Mouse (Mus musculus) forebrain, embryonic 11.5 days (tissue): ENCODE measurements around the gene BC028528. TPM values are rescaled to one million over a fixed set of nuclear protein-coding genes. Genes with fewer than 3 reads are reported as not detected.
A peak's percentile ranks its signal among the peaks of the same experiment; 100 is the strongest.

ENCODE experiments used
- ATAC-seq: fragments of 200-750 bp; cut with Nextera tagmentation; replicated peaks from 2 replicates; pipeline ENCODE4 v1.8.0; 2017; ENCODE audit warnings: moderate TSS enrichment; ENCODE audit not compliant: low FRiP score
- DNase-seq: peaks from one replicate; pipeline ENCODE4 v3.0.0-alpha.2; 2017; ENCODE audit warnings: low spot score
- H3K27ac ChIP-seq: fragments of 300-500 bp; sonication (generic); 2 replicates; pipeline ENCODE4 v1.5.1; 2014; ENCODE audit warnings: low read depth, low read length
- H3K27me3 ChIP-seq: fragments of 300-500 bp; sonication (generic); 2 replicates; pipeline ENCODE4 v1.6.1; 2014; ENCODE audit warnings: mild to moderate bottlenecking, low read length, mixed read lengths; ENCODE audit not compliant: control insufficient read depth, insufficient read depth
- H3K36me3 ChIP-seq: fragments of 300-500 bp; sonication (generic); 2 replicates; pipeline ENCODE4 v1.6.1; 2014; ENCODE audit warnings: mild to moderate bottlenecking, low read length, moderate library complexity, mixed read lengths; ENCODE audit not compliant: control insufficient read depth, insufficient read depth
- H3K4me1 ChIP-seq: fragments of 300-500 bp; sonication (generic); replicated peaks from 2 replicates; pipeline ENCODE4 v1.6.1; 2014; ENCODE audit warnings: low read length, mixed read lengths; ENCODE audit not compliant: control insufficient read depth, insufficient read depth
- H3K4me2 ChIP-seq: fragments of 300-500 bp; sonication (generic); 2 replicates; pipeline ENCODE4 v1.6.1; 2014; ENCODE audit warnings: low read depth, mild to moderate bottlenecking, low read length, moderate library complexity, mixed read lengths; ENCODE audit not compliant: severe bottlenecking
- H3K4me3 ChIP-seq: fragments of 300-500 bp; sonication (generic); 2 replicates; pipeline ENCODE4 v1.5.1; 2014; ENCODE audit warnings: low read depth, low read length
- H3K9ac ChIP-seq: fragments of 300-500 bp; sonication (generic); 2 replicates; pipeline ENCODE4 v1.6.1; 2014; ENCODE audit warnings: low read length
- H3K9me3 ChIP-seq: fragments of 300-500 bp; sonication (generic); 2 replicates; pipeline ENCODE4 v1.6.1; 2016; ENCODE audit warnings: low read length, mixed read lengths; ENCODE audit not compliant: control insufficient read depth
- WGBS: fragments of 180-500 bp; shearing (Covaris S2); extraction: QIAGEN DNeasy Blood & Tissue Kit; methylation state at CpG from one replicate; pipeline ENCODE4 v1.1.7; 2014; 5-methylcytosine and 5-hydroxymethylcytosine counted together
- polyA plus RNA-seq: library from polyadenylated mRNA; unstranded; fragments of >200 nt; fragmentation: Nextera tagmentation; extraction: Ambion mirVana; gene quantifications from 2 replicates; pipeline ENCODE4 v1.2.1, GENCODE M21; 2014

The BC028528 gene
- polyA plus RNA-seq, 1 experiment from 2014 or later, result 10.3 TPM

- DNase-seq (no peak), ATAC-seq (no peak)
- Histone ChIP-seq H3K4me1 (peaks cover 7% of the 10 kb centered on the region; the same call in 1 of the 2 replicates), H3K9ac (peak overlapping the region; percentile 32), H3K4me3 (no peak overlapping the region), H3K4me2 (no peak overlapping the region), H3K27ac (no peak overlapping the region), H3K36me3 (no peaks in the 10 kb centered on the region), H3K9me3 (no peaks in the 10 kb centered on the region), H3K27me3 (no peaks in the 10 kb centered on the region)
- WGBS, result 44% methylated on average over 11 of the region's 11 CpGs
Measured at GRCm38 (mm10) chr3:95892066-95893052, 554 bp upstream of the BC028528 start.

GRCm38 (mm10) chr3:95889664-95890063 lies 2.1 kb downstream of the BC028528 start:
- no peak overlapping the region for H3K4me3 ChIP-seq
- no peak overlapping the region for H3K4me2 ChIP-seq
- no peak overlapping the region for H3K27ac ChIP-seq
- H3K27me3 ChIP-seq, result no peaks in the 10 kb centered on the region
- H3K4me1 ChIP-seq, result peaks cover 3% of the 10 kb centered on the region; the same call in 1 of the 2 replicates
- ATAC-seq, result no peak
- DNase-seq, result no peak
- H3K36me3 ChIP-seq, result no peaks in the 10 kb centered on the region
- no peak overlapping the region for H3K9ac ChIP-seq
- H3K9me3 ChIP-seq, result no peaks in the 10 kb centered on the region
- 81% methylated on average over 3 of the region's 3 CpGs for WGBS

GRCm38 (mm10) chr3:95887596-95887995 lies 4.2 kb downstream of the BC028528 start:
- WGBS, result 88% methylated on average over 4 of the region's 4 CpGs
- DNase-seq (no peak), ATAC-seq (no peak)
- Histone ChIP-seq H3K9ac (no peak overlapping the region), H3K4me3 (no peak overlapping the region), H3K27me3 (no peaks in the 10 kb centered on the region), H3K36me3 (no peaks in the 10 kb centered on the region), H3K4me1 (peaks cover 4% of the 10 kb centered on the region; the same call in 1 of the 2 replicates), H3K4me2 (no peak overlapping the region), H3K27ac (no peak overlapping the region), H3K9me3 (no peaks in the 10 kb centered on the region)

GRCm38 (mm10) chr3:95884400-95884799 lies 7.4 kb downstream of the BC028528 start:
- no peaks in the 10 kb centered on the region for H3K9me3 ChIP-seq
- peaks cover 10% of the 10 kb centered on the region for H3K4me1 ChIP-seq
- DNase-seq (no peak), ATAC-seq (no peak)
- H3K4me3 ChIP-seq, result no peak overlapping the region
- 86% methylated on average over 5 of the region's 5 CpGs for WGBS
- H3K27me3 ChIP-seq, result no peaks in the 10 kb centered on the region; the same call in 1 of the 2 replicates
- H3K4me2 ChIP-seq, result no peak overlapping the region
- H3K9ac ChIP-seq, result no peak overlapping the region
- H3K27ac ChIP-seq, result no peak overlapping the region
- H3K36me3 ChIP-seq, result no peaks in the 10 kb centered on the region

- H3K9me3 ChIP-seq, result no peaks in the 10 kb centered on the region
- peak overlapping the region; percentile 43 for H3K9ac ChIP-seq
- DNase-seq, result peak; percentile 67
- WGBS, result 3% methylated on average over 24 of the region's 24 CpGs
- H3K27me3 ChIP-seq, result no peaks in the 10 kb centered on the region; the same call in 1 of the 2 replicates
- no peak overlapping the region for H3K27ac ChIP-seq
- H3K36me3 ChIP-seq, result no peaks in the 10 kb centered on the region
- no peak for ATAC-seq
- H3K4me2 ChIP-seq, result peak overlapping the region; percentile 99
- peaks cover 10% of the 10 kb centered on the region for H3K4me1 ChIP-seq
- peak overlapping the region; percentile 51 for H3K4me3 ChIP-seq
Measured at GRCm38 (mm10) chr3:95882816-95883425, 8.9 kb downstream of the BC028528 start.

GRCm38 (mm10) chr3:95881979-95882815 lies 9.6 kb downstream of the BC028528 start, which contains the start of gene Ciart:
Ciart (minus strand) TSS chr3:95882251.
- WGBS, result under 1% methylated on average over 66 of the region's 66 CpGs
- Histone ChIP-seq H3K36me3 (no peaks in the 10 kb centered on the region), H3K27me3 (no peaks in the 10 kb centered on the region; the same call in 1 of the 2 replicates), H3K9ac (peak within 1 kb of the TSS; percentile 43), H3K4me3 (peak within 1 kb of the TSS; percentile 51), H3K4me2 (peak within 1 kb of the TSS; percentile 99), H3K27ac (no peak within 1 kb of the TSS), H3K4me1 (peaks cover 10% of the 10 kb centered on the region), H3K9me3 (no peaks in the 10 kb centered on the region)
- DNase-seq, result peak; percentile 96
- peak; percentile 100 for ATAC-seq

GRCm38 (mm10) chr3:95879063-95879462 lies 12.7 kb downstream of the BC028528 start:
- Histone ChIP-seq H3K9ac (no peak overlapping the region), H3K4me2 (no peak overlapping the region), H3K36me3 (no peaks in the 10 kb centered on the region), H3K4me1 (peaks cover 10% of the 10 kb centered on the region), H3K27me3 (no peaks in the 10 kb centered on the region; the same call in 1 of the 2 replicates), H3K4me3 (no peak overlapping the region), H3K27ac (no peak overlapping the region), H3K9me3 (no peaks in the 10 kb centered on the region)
- DNase-seq (no peak), ATAC-seq (no peak)
- 89% methylated on average over 4 of the region's 4 CpGs for WGBS

- Histone ChIP-seq H3K27me3 (no peaks in the 10 kb centered on the region), H3K9ac (peak overlapping the region; percentile 81), H3K36me3 (no peaks in the 10 kb centered on the region), H3K4me2 (peak overlapping the region; percentile 85), H3K4me3 (peak overlapping the region; percentile 66), H3K4me1 (0 out of 2 replicates have a peak, but pooled peaks cover 2% of the 10 kb centered on the region), H3K27ac (no peak overlapping the region), H3K9me3 (no peaks in the 10 kb centered on the region)
- no peak for DNase-seq
- WGBS, result 80% methylated on average over 7 of the region's 7 CpGs
- ATAC-seq, result no peak
Measured at GRCm38 (mm10) chr3:95872048-95872447, 19.8 kb downstream of the BC028528 start.
